Mouse (Mus musculus): Measurements from ENCODE around the gene Hjurp. TPM values are rescaled to one million over a fixed set of nuclear protein-coding genes. Genes with fewer than 3 reads are reported as not detected.

The Hjurp gene
- total and polyA plus RNA-seq, 3 experiments: 67.6 to 80.8 (median 69.8) TPM

GRCm38 (mm10) chr1:88261706-88262105, 15.7 kb downstream of the Hjurp start:
- in situ Hi-C loops (cut with MboI; ENCODE audit: low pct_ligation_motif_present, low pct_unique_long_range_greater_than_20kb, low sequenced_read_pairs) (no loop called here), dilution Hi-C loops (cut with MboI; ENCODE audit: extremely low pct_ligation_motif_present, extremely low pct_unique_long_range_greater_than_20kb, low sequenced_read_pairs) (no loop called here)
- Histone ChIP-seq H3K9me3 (replicated peaks; ENCODE audit: low read length) (peaks cover 23% of the 10 kb centered on the region), H3K79me2 (replicated peaks; ENCODE audit: control insufficient read depth, extremely low read depth, insufficient read depth, poor library complexity, severe bottlenecking) (no peaks in the 10 kb centered on the region), H3K36me3 (replicated peaks in 1 of 2; ENCODE audit: control insufficient read depth in 1 of 2, insufficient read depth in 1 of 2, low read length in 1 of 2) (peaks cover 40 to 69% of the 10 kb centered on the region in 2 experiments), H3K4me2 (ENCODE audit: insufficient read depth, low read depth, poor library complexity, severe bottlenecking) (no peak overlapping the region), H3K27ac (ENCODE audit: insufficient read depth, low read depth) (no peak overlapping the region), H3K4me1 (ENCODE audit: control insufficient read depth in 1 of 2, insufficient read depth in 2 of 2) (peaks cover 2 to 29% of the 10 kb centered on the region in 2 experiments; a peak in 3 of 4 replicates), H3K4me3 (replicated peaks in 1 of 3; ENCODE audit: low read depth in 2 of 3, low read length in 2 of 3, poor library complexity in 1 of 3) (no peak overlapping the region), H3K27me3 (replicated peaks) (no peaks in the 10 kb centered on the region), H3K9ac (ENCODE audit: insufficient read depth, low read depth) (no peak overlapping the region)
- no peak for DNase-seq (ENCODE audit: extremely low read depth)
- TF ChIP-seq HCFC1 (IDR thresholded peaks at IDR 0.05; ENCODE audit: low read depth, low read length) (no peak), NRF1 (IDR thresholded peaks at IDR 0.05; ENCODE audit: low read depth, low read length) (no peak), NELFE (IDR thresholded peaks at IDR 0.05; ENCODE audit: low read depth, low read length) (no peak), MAZ (IDR thresholded peaks at IDR 0.05; ENCODE audit: low read depth, low read length) (no peak), SMC3 (IDR thresholded peaks at IDR 0.05; ENCODE audit: low read depth, low read length) (no peak), UBTF (IDR thresholded peaks at IDR 0.05; ENCODE audit: low read depth, low read length) (no peak), MAFK (IDR thresholded peaks at IDR 0.05; ENCODE audit: insufficient replicate concordance, low read length) (no peak), ZC3H11A (IDR thresholded peaks at IDR 0.05; ENCODE audit: low read depth, low read length) (no peak), MYC (IDR thresholded peaks at IDR 0.05; ENCODE audit: low read depth, low read length) (no peak), JUND (conservative IDR thresholded peaks at IDR 0.05; ENCODE audit: low read depth, low read length) (no peak), KAT2A (IDR thresholded peaks at IDR 0.05; ENCODE audit: insufficient replicate concordance, low read length) (0 out of 2 replicates have a peak, but pooled peaks have one; percentile 22), ZMIZ1 (IDR thresholded peaks at IDR 0.05; ENCODE audit: low read depth, low read length) (peak; percentile 74), POLR2AphosphoS2 (IDR thresholded peaks at IDR 0.05; ENCODE audit: low read depth, low read length) (no peak; the same call in 1 of the 2 replicates), SIN3A (IDR thresholded peaks at IDR 0.05; ENCODE audit: low read length) (0 out of 2 replicates have a peak, but pooled peaks have one; percentile 22), TBP (conservative IDR thresholded peaks at IDR 0.05; ENCODE audit: low read depth, low read length) (no peak), USF2 (conservative IDR thresholded peaks at IDR 0.05; ENCODE audit: low read depth, low read length) (no peak), MEF2A (IDR thresholded peaks at IDR 0.05; ENCODE audit: borderline replicate concordance, low read depth, low read length) (no peak), CTCF (conservative IDR thresholded peaks at IDR 0.05 in 1 of 2, IDR thresholded peaks at IDR 0.05 in 1 of 2; ENCODE audit: low read depth in 2 of 2, low read length in 2 of 2) (no peak), JUN (IDR thresholded peaks at IDR 0.05; ENCODE audit: insufficient read depth, low read depth, low read length) (no peak), E2F4 (IDR thresholded peaks at IDR 0.05; ENCODE audit: insufficient replicate concordance, low read depth, low read length) (no peak), POLR2A (IDR thresholded peaks at IDR 0.05; ENCODE audit: low read depth, low read length) (no peak; the same call in 1 of the 2 replicates), CHD1 (IDR thresholded peaks at IDR 0.05; ENCODE audit: low read depth, low read length) (no peak), ELF1 (IDR thresholded peaks at IDR 0.05; ENCODE audit: low read depth, low read length) (no peak), PAX5 (IDR thresholded peaks at IDR 0.05; ENCODE audit: low read length) (no peak), RAD21 (IDR thresholded peaks at IDR 0.05; ENCODE audit: low read depth, low read length) (no peak), USF1 (IDR thresholded peaks at IDR 0.05; ENCODE audit: low read depth, low read length) (no peak), MAX (IDR thresholded peaks at IDR 0.05; ENCODE audit: low read length) (no peak), ETS1 (conservative IDR thresholded peaks at IDR 0.05; ENCODE audit: low read depth, low read length) (no peak), EP300 (IDR thresholded peaks at IDR 0.05; ENCODE audit: low read length) (no peak), ZNF384 (IDR thresholded peaks at IDR 0.05; ENCODE audit: low read depth, low read length) (no peak), CHD2 (IDR thresholded peaks at IDR 0.05; ENCODE audit: low read length) (0 out of 2 replicates have a peak, but pooled peaks have one; percentile 23), ZKSCAN1 (IDR thresholded peaks at IDR 0.05; ENCODE audit: borderline replicate concordance, low read depth, low read length) (no peak), RCOR1 (conservative IDR thresholded peaks at IDR 0.05; ENCODE audit: low read depth, low read length) (no peak), TCF12 (IDR thresholded peaks at IDR 0.05; ENCODE audit: low read depth, low read length) (no peak), GABPA (IDR thresholded peaks at IDR 0.05; ENCODE audit: insufficient replicate concordance, low read depth, low read length) (no peak)
